Mouse (Mus musculus): ENCODE measurements at regions not wholly inside any gene's neighbourhood (a gene's known extent, or its start where the extent isn't known, plus 50 kb on each side); places are given as distances from the start of the nearest gene placed in this dataset.

DNA sequence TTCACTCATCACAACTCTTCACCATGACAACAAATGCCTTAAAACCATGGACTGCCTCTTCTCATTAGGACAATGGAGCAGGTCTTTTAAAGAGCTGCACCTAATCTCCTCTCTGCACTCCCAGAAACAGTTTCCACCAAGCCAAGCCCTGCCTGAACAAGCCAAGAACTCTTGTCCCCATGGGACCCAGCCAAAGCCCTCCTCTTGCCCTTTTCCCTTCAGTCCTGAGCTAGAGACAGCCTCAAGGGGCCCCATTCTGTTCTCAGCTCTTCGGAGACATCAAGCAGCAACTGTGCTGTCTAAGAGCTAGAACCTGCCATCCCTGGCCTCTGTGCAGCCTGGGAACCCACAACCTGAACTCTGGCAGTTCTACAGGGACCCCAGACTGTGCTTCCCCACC lies 345.0 kb upstream of the Irak1bp1 start:
- H3K4me1 ChIP-seq (ENCODE audit: control insufficient read depth, insufficient read depth, low read length): no peaks in the 10 kb centered on the region
- DNase-seq: no peak
- WGBS: 78% methylated on average over 1 of the region's 1 CpGs
- no peaks in the 10 kb centered on the region for H3K27me3 ChIP-seq (ENCODE audit: control insufficient read depth, insufficient read depth, low read length)
- no peak overlapping the region for H3K27ac ChIP-seq (ENCODE audit: insufficient read depth, low read length)
- TF ChIP-seq CTCF (IDR thresholded peaks at IDR 0.05; ENCODE audit: borderline replicate concordance, insufficient read depth, low read depth, low read length) (no peak), POLR2A (IDR thresholded peaks at IDR 0.05; ENCODE audit: borderline replicate concordance, insufficient read depth, low read length) (no peak)
- no peak overlapping the region for H3K4me3 ChIP-seq (replicated peaks; ENCODE audit: insufficient read depth, low read depth, low read length)

- Histone ChIP-seq H3K4me1 (ENCODE audit: control insufficient read depth, insufficient read depth, low read length) (no peaks in the 10 kb centered on the region), H3K27ac (ENCODE audit: insufficient read depth, low read length) (no peak overlapping the region), H3K4me3 (replicated peaks; ENCODE audit: insufficient read depth, low read depth, low read length) (no peak overlapping the region), H3K27me3 (ENCODE audit: control insufficient read depth, insufficient read depth, low read length) (no peaks in the 10 kb centered on the region)
- DNase-seq: no peak
- TF ChIP-seq CTCF (IDR thresholded peaks at IDR 0.05; ENCODE audit: borderline replicate concordance, insufficient read depth, low read depth, low read length) (no peak), POLR2A (IDR thresholded peaks at IDR 0.05; ENCODE audit: borderline replicate concordance, insufficient read depth, low read length) (no peak)
These were observed 335.9 kb upstream of the Irak1bp1 start for GRCm38 (mm10) chr9:82493440-82493839.

DNA sequence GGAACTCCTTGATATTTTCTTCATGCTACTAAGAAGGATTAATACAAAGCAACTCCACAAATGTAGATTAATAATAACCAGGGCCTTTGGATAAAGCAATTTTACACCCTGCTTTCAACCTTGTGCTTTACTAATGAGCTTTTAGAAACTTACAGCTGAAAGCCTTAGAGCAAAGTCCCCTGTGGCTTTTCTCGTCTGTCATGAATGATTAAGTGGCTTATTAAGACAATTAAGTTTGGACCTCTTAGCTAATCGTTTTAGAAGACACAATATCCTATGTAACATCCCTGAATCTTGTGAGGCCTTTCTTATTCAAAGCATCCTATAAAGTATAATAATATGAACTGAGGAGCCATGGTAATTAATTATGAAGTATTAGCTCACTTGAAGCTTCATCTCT lies 319.3 kb upstream of the Irak1bp1 start:
- 21% methylated on average over 2 of the region's 2 CpGs for WGBS
- no peak overlapping the region for H3K4me3 ChIP-seq (replicated peaks; ENCODE audit: insufficient read depth, low read depth, low read length)
- H3K4me1 ChIP-seq (ENCODE audit: control insufficient read depth, insufficient read depth, low read length): no peaks in the 10 kb centered on the region
- DNase-seq: no peak
- no peaks in the 10 kb centered on the region for H3K27me3 ChIP-seq (ENCODE audit: control insufficient read depth, insufficient read depth, low read length)
- H3K27ac ChIP-seq (ENCODE audit: insufficient read depth, low read length): no peak overlapping the region
- TF ChIP-seq POLR2A (IDR thresholded peaks at IDR 0.05; ENCODE audit: borderline replicate concordance, insufficient read depth, low read length): no peak
- no peak for TF ChIP-seq CTCF (IDR thresholded peaks at IDR 0.05; ENCODE audit: borderline replicate concordance, insufficient read depth, low read depth, low read length)

DNA sequence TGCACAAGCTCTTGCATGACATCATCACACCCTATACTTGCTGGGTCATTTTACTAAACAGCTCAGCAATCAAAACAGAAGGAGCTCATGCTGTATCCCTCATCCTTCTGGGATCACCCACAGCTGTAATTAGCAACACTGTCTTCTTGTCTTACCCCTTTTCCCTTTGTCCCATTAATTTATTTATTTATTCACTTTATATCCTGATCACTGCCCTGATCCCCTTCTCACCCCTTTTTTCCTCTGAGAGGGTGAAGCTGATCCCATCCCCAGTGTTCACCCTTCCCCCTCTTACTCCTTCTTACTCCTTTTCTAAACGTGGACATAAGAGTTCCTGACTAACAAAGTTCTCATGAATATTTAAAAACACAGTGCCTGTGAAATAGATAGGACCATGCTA lies 310.3 kb upstream of the Irak1bp1 start:
- no peak overlapping the region for H3K27ac ChIP-seq (ENCODE audit: insufficient read depth, low read length)
- DNase-seq: no peak
- no peak overlapping the region for H3K4me3 ChIP-seq (replicated peaks; ENCODE audit: insufficient read depth, low read depth, low read length)
- TF ChIP-seq CTCF (IDR thresholded peaks at IDR 0.05; ENCODE audit: borderline replicate concordance, insufficient read depth, low read depth, low read length) (no peak), POLR2A (IDR thresholded peaks at IDR 0.05; ENCODE audit: borderline replicate concordance, insufficient read depth, low read length) (no peak)
- no peaks in the 10 kb centered on the region for H3K4me1 ChIP-seq (ENCODE audit: control insufficient read depth, insufficient read depth, low read length)
- WGBS: 11% methylated on average over 1 of the region's 1 CpGs
- no peaks in the 10 kb centered on the region for H3K27me3 ChIP-seq (ENCODE audit: control insufficient read depth, insufficient read depth, low read length)

- H3K27me3 ChIP-seq (ENCODE audit: control insufficient read depth, insufficient read depth, low read length): no peaks in the 10 kb centered on the region
- 8% methylated on average over 8 of the region's 8 CpGs for WGBS
- H3K4me3 ChIP-seq (replicated peaks; ENCODE audit: insufficient read depth, low read depth, low read length): no peak overlapping the region
- H3K4me1 ChIP-seq (ENCODE audit: control insufficient read depth, insufficient read depth, low read length): peaks cover 3% of the 10 kb centered on the region; the same call in 1 of the 2 replicates
- no peak overlapping the region for H3K27ac ChIP-seq (ENCODE audit: insufficient read depth, low read length)
- TF ChIP-seq POLR2A (IDR thresholded peaks at IDR 0.05; ENCODE audit: borderline replicate concordance, insufficient read depth, low read length) (no peak), CTCF (IDR thresholded peaks at IDR 0.05; ENCODE audit: borderline replicate concordance, insufficient read depth, low read depth, low read length) (no peak)
- DNase-seq: peak; percentile 5 to 30
These were observed 301.4 kb upstream of the Irak1bp1 start for GRCm38 (mm10) chr9:82527867-82528385.

DNA sequence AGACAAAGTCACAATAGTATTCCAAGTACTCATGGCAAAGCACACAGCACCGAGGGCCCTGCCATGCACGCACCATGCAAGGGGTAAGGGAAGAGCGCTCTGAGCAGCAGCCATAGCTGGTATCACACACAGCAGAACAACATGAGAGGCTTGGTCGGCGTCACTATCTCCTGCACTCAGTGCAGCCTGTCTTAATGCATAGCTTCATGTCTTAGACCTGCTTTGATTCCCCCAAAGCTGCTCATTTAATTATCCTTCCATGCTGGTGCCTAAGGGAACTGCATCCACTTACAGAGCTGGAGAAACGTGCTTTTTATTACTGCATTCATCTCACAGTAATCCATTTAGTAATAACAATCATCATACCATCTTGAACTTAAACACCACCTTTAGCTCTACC lies 276.6 kb upstream of the Irak1bp1 start:
- DNase-seq: no peak
- no peak for TF ChIP-seq POLR2A (IDR thresholded peaks at IDR 0.05; ENCODE audit: borderline replicate concordance, insufficient read depth, low read length)
- no peak for TF ChIP-seq CTCF (IDR thresholded peaks at IDR 0.05; ENCODE audit: borderline replicate concordance, insufficient read depth, low read depth, low read length)
- H3K4me1 ChIP-seq (ENCODE audit: control insufficient read depth, insufficient read depth, low read length): no peaks in the 10 kb centered on the region
- no peak overlapping the region for H3K27ac ChIP-seq (ENCODE audit: insufficient read depth, low read length)
- no peaks in the 10 kb centered on the region for H3K27me3 ChIP-seq (ENCODE audit: control insufficient read depth, insufficient read depth, low read length)
- H3K4me3 ChIP-seq (replicated peaks; ENCODE audit: insufficient read depth, low read depth, low read length): no peak overlapping the region
- WGBS: 85% methylated on average over 6 of the region's 6 CpGs

GRCm38 (mm10) chr9:82553213-82553612 lies 276.1 kb upstream of the Irak1bp1 start:
- Histone ChIP-seq H3K27ac (ENCODE audit: insufficient read depth, low read length) (no peak overlapping the region), H3K4me3 (replicated peaks; ENCODE audit: insufficient read depth, low read depth, low read length) (no peak overlapping the region), H3K4me1 (ENCODE audit: control insufficient read depth, insufficient read depth, low read length) (no peaks in the 10 kb centered on the region), H3K27me3 (ENCODE audit: control insufficient read depth, insufficient read depth, low read length) (no peaks in the 10 kb centered on the region)
- DNase-seq: no peak
- 89% methylated on average over 3 of the region's 3 CpGs for WGBS
- TF ChIP-seq CTCF (IDR thresholded peaks at IDR 0.05; ENCODE audit: borderline replicate concordance, insufficient read depth, low read depth, low read length) (no peak), POLR2A (IDR thresholded peaks at IDR 0.05; ENCODE audit: borderline replicate concordance, insufficient read depth, low read length) (no peak)

DNA sequence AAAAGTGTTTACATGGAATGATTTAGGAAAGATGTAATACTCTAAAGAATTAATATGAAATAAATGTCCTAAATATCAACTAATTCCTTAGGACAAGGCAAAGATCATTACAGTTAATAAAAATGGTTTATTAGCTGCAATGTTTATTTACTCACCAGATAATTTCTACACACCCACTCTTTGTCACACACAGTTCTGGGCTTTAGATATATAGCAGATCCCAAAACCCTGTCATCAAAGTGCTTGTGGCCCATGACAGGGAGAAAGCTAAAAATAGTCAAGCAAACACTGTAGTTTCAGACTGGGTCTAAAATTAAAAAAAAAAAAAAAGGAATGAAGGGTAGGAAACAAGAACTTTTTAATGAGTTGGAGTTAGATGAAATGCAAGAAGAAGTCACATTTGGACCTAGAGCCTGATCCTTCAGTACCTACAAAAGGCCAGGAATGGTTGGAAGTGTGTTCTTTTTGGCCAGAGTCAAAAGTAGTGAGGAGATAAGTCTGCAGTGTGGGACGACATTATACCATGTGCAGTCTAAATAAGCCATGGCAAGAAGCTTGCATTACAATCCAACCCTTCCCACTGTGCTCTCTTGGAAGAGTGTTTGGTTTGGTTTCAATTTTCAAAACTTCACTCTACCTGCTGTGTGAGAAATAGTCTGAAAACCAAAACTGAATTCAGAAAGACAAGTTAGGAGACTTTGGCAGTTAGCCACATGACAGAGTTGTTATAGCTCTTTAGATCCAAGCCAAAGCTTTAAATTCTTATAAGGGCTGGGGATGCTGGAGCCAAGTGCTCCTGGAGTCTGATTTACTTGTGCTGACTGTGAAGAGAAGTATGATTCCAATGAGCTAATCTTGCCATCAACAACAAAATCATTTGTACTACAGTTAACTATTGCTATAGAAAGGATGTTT lies 266.5 kb upstream of the Irak1bp1 start:
- no peaks in the 10 kb centered on the region for H3K27me3 ChIP-seq (ENCODE audit: control insufficient read depth, insufficient read depth, low read length)
- no peak for DNase-seq
- no peak for TF ChIP-seq POLR2A (IDR thresholded peaks at IDR 0.05; ENCODE audit: borderline replicate concordance, insufficient read depth, low read length)
- TF ChIP-seq CTCF (IDR thresholded peaks at IDR 0.05; ENCODE audit: borderline replicate concordance, insufficient read depth, low read depth, low read length): no peak
- H3K4me1 ChIP-seq (ENCODE audit: control insufficient read depth, insufficient read depth, low read length): no peaks in the 10 kb centered on the region
- H3K27ac ChIP-seq (ENCODE audit: insufficient read depth, low read length): no peak overlapping the region
- H3K4me3 ChIP-seq (replicated peaks; ENCODE audit: insufficient read depth, low read depth, low read length): no peak overlapping the region
- WGBS: 3% methylated on average over 1 of the region's 1 CpGs

Data from cerebellum, adult 2 months (tissue).